Mouse (Mus musculus) mouse embryonic stem cell (cell line): ENCODE results near the gene Zic2.
"Not testable (repeated sequence)": the region's sequence is repeated elsewhere in the genome, so short reads cannot be mapped to it uniquely, and the experiment has no call there.

Experiments
- in situ Hi-C, 2 experiments: fragments of 300-500 bp; cut with MboI; formaldehyde crosslinking; loops; 1 replicate in 1 of 2; 3 replicates in 1 of 2; pipeline ENCODE4 v1.14.3; 2019 to 2020; ENCODE audit warnings: low sequenced_read_pairs in 2 of 2, low pct_unique_long_range_greater_than_20kb in 1 of 2, mixed read lengths in 1 of 2; ENCODE audit not compliant: unreplicated experiment in 1 of 2

Zic2 gene

GRCm38 (mm10) chr14:122474891-122475556 is at the start of gene Zic2:
TSS of gene Zic2 (plus strand) at chr14:122475435.
- in situ Hi-C loops = no loop called here

GRCm38 (mm10) chr14:122426529-122427203 is 48.6 kb upstream of the Zic2 start:
- in situ Hi-C loops = no loop called here

- in situ Hi-C loops = no loop called here
Measured at GRCm38 (mm10) chr14:122427204-122427560, 48.1 kb upstream of the Zic2 start.

GRCm38 (mm10) chr14:122427654-122428053 is 47.6 kb upstream of the Zic2 start:
- in situ Hi-C loops = no loop called here

- in situ Hi-C loops = no loop called here
Measured at GRCm38 (mm10) chr14:122432558-122432957, 42.7 kb upstream of the Zic2 start.

GRCm38 (mm10) chr14:122434039-122434438 is 41.2 kb upstream of the Zic2 start:
- in situ Hi-C loops = no loop called here

- in situ Hi-C loops = no loop called here
Measured at GRCm38 (mm10) chr14:122436850-122437249, 38.4 kb upstream of the Zic2 start.

GRCm38 (mm10) chr14:122449601-122450495 is 25.4 kb upstream of the Zic2 start:
- in situ Hi-C loops = no loop called here

GRCm38 (mm10) chr14:122450496-122451382 is 24.5 kb upstream of the Zic2 start, which contains the start of gene Gm5089:
TSS of gene Gm5089 (minus strand) at chr14:122451115.
- in situ Hi-C loops = no loop called here

GRCm38 (mm10) chr14:122451551-122452145 is 23.6 kb upstream of the Zic2 start:
- in situ Hi-C loops = no loop called here

- in situ Hi-C loops = no loop called here
Measured at GRCm38 (mm10) chr14:122452701-122453387, 22.4 kb upstream of the Zic2 start.

GRCm38 (mm10) chr14:122453388-122453995 is 21.7 kb upstream of the Zic2 start:
- in situ Hi-C loops = no loop called here

- in situ Hi-C loops = no loop called here
Measured at GRCm38 (mm10) chr14:122453996-122454738, 21.1 kb upstream of the Zic2 start.

GRCm38 (mm10) chr14:122454901-122455561 is 20.2 kb upstream of the Zic2 start:
- in situ Hi-C loops = no loop called here

- in situ Hi-C loops = no loop called here
Measured at GRCm38 (mm10) chr14:122455562-122455958, 19.7 kb upstream of the Zic2 start.

GRCm38 (mm10) chr14:122459332-122459731 is 15.9 kb upstream of the Zic2 start:
- in situ Hi-C loops = not testable (repeated sequence)
